Mouse (Mus musculus) embryonic facial prominence, embryonic 14.5 days (tissue): ENCODE data around the gene Spata2l. TPM values are rescaled to one million over a fixed set of nuclear protein-coding genes. Genes with fewer than 3 reads are reported as not detected.
"Not testable (repeated sequence)": the region's sequence is repeated elsewhere in the genome, so short reads cannot be mapped to it uniquely, and the experiment has no call there.

ENCODE experiments used
- ATAC-seq: fragments of 200-750 bp; cut with Nextera tagmentation; 2 replicates; pipeline ENCODE4 v1.8.0; 2017; ENCODE audit warnings: low read depth, moderate number of reproducible peaks, moderate TSS enrichment
- DNase-seq: peaks from one replicate; pipeline ENCODE4 v3.0.0-alpha.2; 2015; ENCODE audit warnings: low spot score
- H3K27ac ChIP-seq: fragments of 300-500 bp; sonication (generic); replicated peaks from 2 replicates; pipeline ENCODE4 v1.5.1; 2014; ENCODE audit warnings: low read depth, mild to moderate bottlenecking, low read length, moderate library complexity
- H3K27me3 ChIP-seq: fragments of 300-500 bp; sonication (generic); replicated peaks from 2 replicates; pipeline ENCODE4 v1.6.1; 2014; ENCODE audit warnings: low read length; ENCODE audit not compliant: control insufficient read depth, insufficient read depth
- H3K36me3 ChIP-seq: fragments of 300-500 bp; sonication (generic); 2 replicates; pipeline ENCODE4 v1.6.1; 2014; ENCODE audit warnings: low read length, mixed read lengths; ENCODE audit not compliant: control insufficient read depth, insufficient read depth
- H3K4me1 ChIP-seq: fragments of 300-500 bp; sonication (generic); 2 replicates; pipeline ENCODE4 v1.6.1; 2014; ENCODE audit warnings: antibody characterized with exemption, low read length; ENCODE audit not compliant: control insufficient read depth, insufficient read depth
- H3K4me2 ChIP-seq: fragments of 300-500 bp; sonication (generic); 2 replicates; pipeline ENCODE4 v1.6.1; 2014; ENCODE audit warnings: low read depth, mild to moderate bottlenecking, low read length, moderate library complexity, mixed read lengths
- H3K4me3 ChIP-seq: fragments of 300-500 bp; sonication (generic); 2 replicates; pipeline ENCODE4 v1.5.1; 2014; ENCODE audit warnings: low read depth, mild to moderate bottlenecking, low read length
- H3K9ac ChIP-seq: fragments of 300-500 bp; sonication (generic); 2 replicates; pipeline ENCODE4 v1.6.1; 2014; ENCODE audit warnings: low read depth, mild to moderate bottlenecking, low read length, moderate library complexity, mixed read lengths
- H3K9me3 ChIP-seq: fragments of 300-500 bp; sonication (generic); 2 replicates; pipeline ENCODE4 v1.6.1; 2016; ENCODE audit warnings: low read length; ENCODE audit not compliant: control insufficient read depth
- WGBS: fragments of 180-500 bp; shearing (Covaris S2); extraction: QIAGEN DNeasy Blood & Tissue Kit; methylation state at CpG from one replicate; pipeline ENCODE4 v1.1.7; 2014; 5-methylcytosine and 5-hydroxymethylcytosine counted together
- polyA plus RNA-seq: library from polyadenylated mRNA; unstranded; fragments of >200 nt; fragmentation: Nextera tagmentation; extraction: Ambion mirVana; gene quantifications from 2 replicates; pipeline ENCODE4 v1.2.1, GENCODE M21; 2014

Gene Spata2l
- polyA plus RNA-seq, 1 experiment from 2014 or later = 4.9 TPM

DNA sequence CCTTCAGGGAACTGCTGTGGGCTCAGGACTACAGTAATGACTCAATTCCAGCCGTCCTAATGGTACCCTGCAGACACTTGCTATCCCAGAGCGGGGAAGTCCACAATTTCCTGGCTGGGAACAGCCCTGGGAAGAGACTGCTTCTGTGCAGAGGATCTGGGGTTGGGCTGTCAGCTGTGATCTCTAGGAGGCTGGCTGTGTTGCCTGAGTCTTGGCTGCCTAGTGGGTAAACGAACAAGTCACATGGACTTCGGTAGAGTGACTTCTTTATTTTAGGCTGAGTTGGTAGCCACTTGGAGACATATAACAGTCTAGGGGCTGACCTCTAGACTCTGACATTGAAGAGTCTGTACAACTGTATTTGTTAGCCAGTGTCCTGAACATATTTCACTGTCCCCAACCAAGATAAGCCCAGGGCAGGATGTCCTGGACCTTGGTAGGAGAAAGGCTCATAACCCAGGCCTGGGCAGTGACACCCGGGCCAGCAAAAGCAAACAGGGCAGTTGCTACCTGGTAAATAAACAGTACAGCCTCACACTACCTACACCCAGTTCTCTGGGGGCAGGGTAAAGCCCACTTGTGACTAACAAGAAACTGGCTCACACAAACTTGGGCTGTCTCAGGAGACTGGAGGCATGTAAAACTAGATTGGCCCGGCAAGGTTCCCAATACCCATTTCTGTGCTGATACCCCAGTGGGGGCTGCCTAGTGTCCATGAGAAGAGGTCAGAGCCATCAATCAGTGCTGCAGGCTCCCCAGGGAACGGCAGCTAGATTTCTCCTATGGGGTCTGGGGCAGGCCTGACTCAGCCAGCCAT lies 6.3 kb upstream of the Spata2l start:
- peaks cover 55% of the 10 kb centered on the region for H3K36me3 ChIP-seq
- H3K9ac ChIP-seq = no peak overlapping the region
- 87% methylated on average over 7 of the region's 7 CpGs for WGBS
- H3K9me3 ChIP-seq = no peaks in the 10 kb centered on the region
- ATAC-seq = no peak
- H3K27ac ChIP-seq = no peak overlapping the region
- H3K4me3 ChIP-seq = no peak overlapping the region
- DNase-seq = no peak
- H3K27me3 ChIP-seq = no peaks in the 10 kb centered on the region
- H3K4me1 ChIP-seq = no peaks in the 10 kb centered on the region
- H3K4me2 ChIP-seq = no peak overlapping the region

DNA sequence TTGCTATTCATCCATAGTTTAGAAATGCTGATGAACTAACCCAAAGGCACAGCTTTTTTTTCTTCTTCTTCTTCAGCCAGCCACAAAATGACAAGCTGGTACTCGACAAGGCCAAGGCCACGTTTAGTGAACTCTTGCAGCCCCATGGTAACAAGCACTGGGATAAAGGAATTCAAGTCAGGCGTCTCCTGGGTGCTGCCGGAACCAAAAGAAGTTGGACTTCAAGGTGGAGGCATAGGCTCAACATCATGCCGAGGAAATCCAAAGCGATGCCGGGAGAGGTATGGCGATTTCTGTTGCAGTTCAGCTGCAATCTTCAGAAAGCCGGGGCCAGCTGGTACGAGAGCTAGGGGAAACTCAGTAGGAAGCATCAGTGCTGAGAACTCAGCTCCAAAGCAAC lies 3.4 kb upstream of the Spata2l start:
- no peak overlapping the region for H3K9ac ChIP-seq
- peaks cover 6% of the 10 kb centered on the region for H3K27me3 ChIP-seq
- no peak overlapping the region for H3K27ac ChIP-seq
- H3K36me3 ChIP-seq = peaks cover 25% of the 10 kb centered on the region; the same call in 1 of the 2 replicates
- no peak overlapping the region for H3K4me3 ChIP-seq
- DNase-seq = no peak
- no peak for ATAC-seq
- no peak overlapping the region for H3K4me2 ChIP-seq
- H3K4me1 ChIP-seq = 0 out of 2 replicates have a peak, but pooled peaks cover 6% of the 10 kb centered on the region
- 85% methylated on average over 10 of the region's 10 CpGs for WGBS
- H3K9me3 ChIP-seq = no peaks in the 10 kb centered on the region

DNA sequence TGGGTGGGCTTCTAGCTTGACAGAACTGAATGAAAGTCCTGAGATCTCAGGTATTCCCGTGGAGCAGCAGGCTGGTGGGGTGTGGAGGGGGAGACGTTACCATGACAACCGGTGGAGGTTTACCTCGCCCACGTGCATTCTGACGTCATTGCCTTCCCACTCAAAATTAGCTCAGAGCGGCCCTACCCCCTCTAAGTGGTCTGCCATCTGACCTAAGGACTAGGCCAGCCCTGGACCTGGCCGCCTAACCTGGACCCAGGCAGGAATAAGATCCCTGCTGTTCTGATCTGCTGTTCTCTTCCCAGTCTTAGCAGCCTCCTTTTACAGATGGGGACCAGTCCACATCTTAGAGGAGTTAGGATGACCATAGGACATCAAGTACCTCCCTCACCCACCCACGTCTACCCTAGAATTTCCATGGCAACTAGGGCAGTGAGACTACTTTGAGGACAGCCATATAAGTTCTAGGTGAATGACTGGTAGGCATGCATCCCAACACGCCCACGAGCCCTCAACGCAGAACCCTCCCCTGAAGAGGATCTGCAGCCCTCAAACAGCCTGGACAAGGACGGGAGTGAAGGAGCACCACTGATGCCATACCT lies 1.0 kb downstream of the Spata2l start:
- Histone ChIP-seq H3K4me1 (0 out of 2 replicates have a peak, but pooled peaks cover 6% of the 10 kb centered on the region), H3K27me3 (peaks cover 8% of the 10 kb centered on the region), H3K36me3 (no peaks in the 10 kb centered on the region), H3K9ac (peak overlapping the region; percentile 66), H3K4me2 (peak overlapping the region; percentile 85), H3K9me3 (no peaks in the 10 kb centered on the region), H3K27ac (no peak overlapping the region), H3K4me3 (peak overlapping the region; percentile 61)
- DNase-seq (no peak), ATAC-seq (peak; percentile 0; the same call in 1 of the 2 replicates)
- 34% methylated on average over 9 of the region's 13 CpGs for WGBS

DNA sequence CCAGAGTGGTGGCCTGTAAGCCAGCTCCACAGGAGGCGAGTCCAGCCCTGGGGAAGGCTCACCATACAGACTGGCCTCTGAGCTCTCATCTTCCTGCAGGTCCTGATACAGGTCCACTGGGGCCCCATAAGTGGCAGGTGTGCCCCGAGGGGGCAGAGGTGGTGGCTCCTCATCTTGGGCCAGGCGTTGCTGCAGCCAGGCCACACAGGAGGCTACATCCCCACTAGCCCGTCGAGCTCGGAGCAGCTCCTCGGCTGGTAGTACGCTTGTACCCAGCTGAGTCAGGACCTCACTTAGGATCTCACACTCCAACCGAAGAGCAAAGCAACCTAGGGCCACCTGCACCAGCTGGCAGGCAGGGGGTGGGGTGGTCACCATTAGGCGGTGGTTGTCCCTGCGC lies 2.3 kb downstream of the Spata2l start:
- Histone ChIP-seq H3K4me2 (no peak overlapping the region), H3K9ac (no peak overlapping the region), H3K27me3 (peaks cover 8% of the 10 kb centered on the region), H3K36me3 (0 out of 2 replicates have a peak, but pooled peaks cover 7% of the 10 kb centered on the region), H3K4me3 (no peak overlapping the region), H3K4me1 (0 out of 2 replicates have a peak, but pooled peaks cover 6% of the 10 kb centered on the region), H3K9me3 (no peaks in the 10 kb centered on the region), H3K27ac (no peak overlapping the region)
- DNase-seq = no peak
- WGBS = 78% methylated on average over 7 of the region's 11 CpGs
- ATAC-seq = no peak

DNA sequence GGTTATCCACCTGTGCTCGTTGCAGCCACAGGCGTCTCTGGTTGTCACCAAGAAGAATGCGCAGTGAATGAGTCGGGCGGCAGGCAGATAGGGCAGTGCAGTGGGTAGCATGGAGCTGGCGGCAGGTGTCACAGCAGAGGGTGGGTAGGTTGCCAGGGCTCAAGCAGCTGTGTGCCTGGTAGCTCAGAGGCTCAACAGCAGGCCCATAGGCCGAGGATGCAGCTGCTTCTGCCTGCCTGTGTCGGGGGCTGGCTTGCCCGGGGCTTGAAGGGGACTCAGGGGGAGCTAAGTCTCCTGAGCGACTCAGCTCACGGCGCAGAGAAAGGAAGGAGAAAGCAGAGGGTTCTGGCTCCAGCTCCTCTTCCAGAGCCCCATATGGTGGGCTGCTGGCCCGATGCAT lies 2.7 kb downstream of the Spata2l start:
- Histone ChIP-seq H3K36me3 (0 out of 2 replicates have a peak, but pooled peaks cover 12% of the 10 kb centered on the region), H3K9ac (no peak overlapping the region), H3K4me1 (0 out of 2 replicates have a peak, but pooled peaks cover 6% of the 10 kb centered on the region), H3K27ac (no peak overlapping the region), H3K4me2 (no peak overlapping the region), H3K9me3 (no peaks in the 10 kb centered on the region), H3K4me3 (no peak overlapping the region), H3K27me3 (peaks cover 8% of the 10 kb centered on the region)
- 57% methylated on average over 12 of the region's 13 CpGs for WGBS
- DNase-seq (no peak), ATAC-seq (peak; percentile 10; the same call in 1 of the 2 replicates)

DNA sequence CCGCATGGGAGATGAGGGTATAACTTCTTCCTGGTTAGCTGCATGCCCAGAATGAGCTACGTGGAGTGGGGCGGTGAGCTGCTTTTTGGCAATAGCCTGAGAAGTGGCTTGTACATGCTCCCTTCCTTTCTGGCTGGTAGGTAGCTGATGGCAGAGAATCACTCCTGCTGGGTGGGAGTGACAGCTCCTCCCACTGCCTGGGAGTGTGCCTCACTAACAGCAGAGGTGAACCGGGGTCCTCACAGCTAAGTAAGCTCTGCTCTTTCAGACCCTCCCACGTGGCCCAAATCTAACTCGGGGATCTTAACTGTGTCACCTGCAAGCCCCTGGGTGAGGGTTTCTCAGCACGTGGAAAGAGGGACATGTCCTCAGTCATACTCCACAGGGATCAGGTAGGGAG lies 3.5 kb downstream of the Spata2l start:
- WGBS = 43% methylated on average over 7 of the region's 7 CpGs
- Histone ChIP-seq H3K36me3 (peaks cover 19% of the 10 kb centered on the region), H3K4me2 (no peak overlapping the region), H3K4me3 (no peak overlapping the region), H3K27me3 (peaks cover 8% of the 10 kb centered on the region), H3K9ac (no peak overlapping the region), H3K27ac (no peak overlapping the region), H3K4me1 (0 out of 2 replicates have a peak, but pooled peaks cover 6% of the 10 kb centered on the region), H3K9me3 (no peaks in the 10 kb centered on the region)
- ATAC-seq (no peak), DNase-seq (no peak)

DNA sequence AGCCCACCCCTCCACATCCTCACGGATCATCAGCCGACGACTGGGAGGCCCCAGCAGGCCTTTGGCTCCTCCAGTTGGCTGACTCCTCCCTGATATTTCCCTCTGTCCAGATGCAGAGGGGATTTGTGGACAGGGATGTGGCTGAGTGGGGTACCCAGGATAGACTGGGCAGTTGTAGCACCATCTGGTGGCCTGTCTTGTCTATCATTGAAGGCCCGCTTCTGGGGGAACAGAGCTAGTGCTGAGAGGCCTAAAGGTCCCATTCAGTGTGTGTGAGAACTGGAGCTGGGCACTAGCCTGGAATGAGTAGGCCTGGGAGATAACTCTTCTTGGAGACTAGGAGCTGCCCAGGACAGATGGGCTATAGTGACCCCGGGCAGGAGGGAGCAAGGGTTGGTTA lies 4.3 kb downstream of the Spata2l start:
- H3K4me1 ChIP-seq = 0 out of 2 replicates have a peak, but pooled peaks cover 6% of the 10 kb centered on the region
- WGBS = 60% methylated on average over 5 of the region's 5 CpGs
- no peak overlapping the region for H3K4me2 ChIP-seq
- H3K27me3 ChIP-seq = peaks cover 8% of the 10 kb centered on the region
- H3K9me3 ChIP-seq = no peaks in the 10 kb centered on the region
- ATAC-seq = no peak
- H3K27ac ChIP-seq = no peak overlapping the region
- no peak for DNase-seq
- no peak overlapping the region; the same call in 1 of the 2 replicates for H3K9ac ChIP-seq
- H3K36me3 ChIP-seq = peaks cover 28% of the 10 kb centered on the region
- no peak overlapping the region for H3K4me3 ChIP-seq

DNA sequence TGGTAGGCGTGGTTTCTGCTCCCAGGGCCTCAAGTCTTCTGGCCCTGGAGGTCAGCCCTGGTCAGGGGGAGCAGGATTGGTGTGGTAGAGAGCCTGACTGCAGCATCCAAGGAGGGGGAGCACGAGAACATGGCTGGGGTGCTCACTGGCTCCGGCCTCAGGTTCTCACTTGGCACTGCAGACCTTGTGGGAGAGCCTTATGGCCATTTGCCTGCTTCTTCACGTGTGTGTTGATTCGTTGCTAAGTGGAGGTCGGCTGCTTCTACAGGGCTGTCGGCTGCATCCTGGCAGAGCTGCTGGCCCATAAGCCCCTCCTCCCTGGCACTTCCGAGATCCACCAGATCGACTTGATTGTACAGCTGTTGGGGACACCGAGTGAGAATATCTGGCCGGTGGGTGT lies 5.7 kb downstream of the Spata2l start:
- WGBS = 85% methylated on average over 5 of the region's 11 CpGs

More for the DNA sequence above, 5.7 kb downstream of the Spata2l start:
- not testable (repeated sequence) for H3K4me1 ChIP-seq, H3K27ac ChIP-seq, H3K4me3 ChIP-seq, H3K9ac ChIP-seq, H3K9me3 ChIP-seq, DNase-seq, H3K27me3 ChIP-seq, ATAC-seq, H3K4me2 ChIP-seq
- H3K36me3 ChIP-seq = peaks cover 32% of the 10 kb centered on the region
